Mouse (Mus musculus) lung, postnatal 10 days (tissue): ENCODE measurements at regions not wholly inside any gene's neighbourhood (a gene's known extent, or its start where the extent isn't known, plus 50 kb on each side); places are given as distances from the start of the nearest gene placed in this dataset.

ENCODE experiments used
- DNase-seq: peaks from one replicate; pipeline ENCODE4 v3.0.0; 2021

- no peak for DNase-seq
These were observed 54.7 kb upstream of the Irx5 start for GRCm38 (mm10) chr8:92302694-92303093.

- no peak for DNase-seq
These were observed 56.4 kb upstream of the Irx5 start for GRCm38 (mm10) chr8:92301029-92301428.

- DNase-seq, result no peak
These were observed 70.3 kb upstream of the Irx5 start for GRCm38 (mm10) chr8:92286841-92287811.

- no peak for DNase-seq
These were observed 81.7 kb upstream of the Irx5 start for GRCm38 (mm10) chr8:92275755-92276154.

GRCm38 (mm10) chr8:92272726-92273125 lies 84.7 kb upstream of the Irx5 start:
- DNase-seq, result no peak

- no peak for DNase-seq
These were observed 85.4 kb upstream of the Irx5 start for GRCm38 (mm10) chr8:92272073-92272472.

GRCm38 (mm10) chr8:92270636-92271035 lies 86.8 kb upstream of the Irx5 start:
- no peak for DNase-seq

- no peak for DNase-seq
These were observed 90.0 kb upstream of the Irx5 start for GRCm38 (mm10) chr8:92267415-92267814.

- no peak for DNase-seq
These were observed 97.4 kb upstream of the Irx5 start for GRCm38 (mm10) chr8:92260056-92260455.

GRCm38 (mm10) chr8:92258258-92258657 lies 99.2 kb upstream of the Irx5 start:
- no peak for DNase-seq

- peak; percentile 16 for DNase-seq
These were observed 104.6 kb upstream of the Irx5 start for GRCm38 (mm10) chr8:92252597-92253375.

GRCm38 (mm10) chr8:92246301-92246700 lies 111.1 kb upstream of the Irx5 start:
- no peak for DNase-seq

GRCm38 (mm10) chr8:92240686-92241275 lies 116.6 kb upstream of the Irx5 start:
- no peak for DNase-seq

- DNase-seq, result no peak
These were observed 125.8 kb upstream of the Irx5 start for GRCm38 (mm10) chr8:92231326-92232225.

GRCm38 (mm10) chr8:92229526-92229925 lies 127.9 kb upstream of the Irx5 start:
- no peak for DNase-seq

GRCm38 (mm10) chr8:92224929-92225328 lies 132.5 kb upstream of the Irx5 start:
- DNase-seq, result no peak

GRCm38 (mm10) chr8:92222992-92223391 lies 134.4 kb upstream of the Irx5 start:
- no peak for DNase-seq

GRCm38 (mm10) chr8:92219181-92219890 lies 138.1 kb upstream of the Irx5 start:
- DNase-seq, result no peak

GRCm38 (mm10) chr8:92217521-92217920 lies 139.9 kb upstream of the Irx5 start:
- no peak for DNase-seq

GRCm38 (mm10) chr8:92216176-92216575 lies 141.2 kb upstream of the Irx5 start:
- no peak for DNase-seq

GRCm38 (mm10) chr8:92212786-92213535 lies 144.5 kb upstream of the Irx5 start:
- no peak for DNase-seq
